Mouse (Mus musculus) layer of hippocampus, adult 2 months (tissue): ENCODE results near the gene Olfr1287. TPM values are rescaled to one million over a fixed set of nuclear protein-coding genes. Genes with fewer than 3 reads are reported as not detected.

Experiments
- DNase-seq, 2 experiments: peaks; one replicate each; pipeline ENCODE4 v3.0.0; 2022; ENCODE audit warnings: low spot score in 2 of 2
- H3K27ac ChIP-seq: fragments of 200-600 bp; 2 replicates; pipeline ENCODE4 v1.8.1; 2022
- H3K4me3 ChIP-seq: fragments of 200-600 bp; 2 replicates; pipeline ENCODE4 v1.8.1; 2022; ENCODE audit warnings: mild to moderate bottlenecking
- CTCF ChIP-seq: fragments of 200-600 bp; conservative IDR thresholded peaks from 2 replicates; pipeline ENCODE4 v1.8.1; 2022; ENCODE audit warnings: antibody characterized with exemption, mild to moderate bottlenecking, moderate library complexity
- long read RNA-seq, 2 experiments: library from polyadenylated mRNA; stranded (forward); transcript quantifications; one replicate each; pipeline ENCODE4 v2.0.0; 2021; ENCODE audit warnings: borderline mapping rate in 2 of 2
- total RNA-seq, 2 experiments: library from RNA; stranded (reverse); gene quantifications; 2 replicates each; pipeline ENCODE4 v1.2.3; 2021

Olfr1287 gene
- total RNA-seq, result not detected
- long read RNA-seq, experiment 1, result 0 reads
- long read RNA-seq, experiment 2, result 0 reads

GRCm38 (mm10) chr2:111448842-111449241 lies at the start of gene Olfr1287:
Olfr1287 (plus strand) TSS chr2:111449142.
- H3K27ac ChIP-seq, result no peak within 1 kb of the TSS
- TF ChIP-seq CTCF, result no peak
- no peak for DNase-seq
- H3K4me3 ChIP-seq, result no peak within 1 kb of the TSS

- no peak for DNase-seq
- Histone ChIP-seq H3K27ac (no peak within 1 kb of the TSS), H3K4me3 (no peak within 1 kb of the TSS)
- TF ChIP-seq CTCF, result no peak
These were observed 26.0 kb upstream of the Olfr1287 start, which contains the start of gene Olfr1286 for GRCm38 (mm10) chr2:111422931-111423330. Olfr1286 (minus strand) TSS chr2:111423115.

GRCm38 (mm10) chr2:111473801-111474200 lies 24.9 kb downstream of the Olfr1287 start, which contains the start of gene Olfr1288:
Olfr1288 (plus strand) TSS chr2:111474101.
- no peak for TF ChIP-seq CTCF
- Histone ChIP-seq H3K4me3 (no peak within 1 kb of the TSS), H3K27ac (no peak within 1 kb of the TSS)
- no peak for DNase-seq

DNA sequence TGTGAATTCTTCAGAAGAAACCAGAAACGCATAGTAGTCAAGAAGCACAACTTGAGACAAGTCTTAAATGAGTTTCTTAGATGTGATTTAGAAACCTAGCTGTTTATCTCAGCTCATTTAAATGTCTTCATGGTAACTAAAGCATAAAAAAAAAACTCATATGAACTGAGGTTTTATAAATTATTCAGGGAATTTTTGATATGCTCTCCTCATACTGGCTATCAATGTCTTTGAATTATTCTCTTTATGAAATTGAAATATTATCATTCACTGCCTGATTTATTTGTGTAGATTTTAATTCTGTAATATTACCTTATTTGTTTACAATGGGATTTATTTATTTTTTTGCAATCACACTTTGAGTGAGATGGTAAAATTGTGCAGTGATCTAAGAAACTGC lies 31.6 kb downstream of the Olfr1287 start, which contains the start of gene Olfr1289:
Gene Olfr1289, plus strand, starts transcription at position 301 of the 400 bp plus-strand sequence.
- H3K27ac ChIP-seq, result no peak within 1 kb of the TSS
- DNase-seq, result no peak
- no peak for TF ChIP-seq CTCF
- H3K4me3 ChIP-seq, result no peak within 1 kb of the TSS

GRCm38 (mm10) chr2:111493729-111494128 lies 44.8 kb downstream of the Olfr1287 start, which contains the start of gene Olfr1290:
Olfr1290 (minus strand) TSS chr2:111493829.
- no peak for DNase-seq
- no peak within 1 kb of the TSS for H3K27ac ChIP-seq
- no peak for TF ChIP-seq CTCF

GRCm38 (mm10) chr2:111496880-111497279 lies 47.9 kb downstream of the Olfr1287 start, which contains the start of gene Olfr1291-ps1:
Olfr1291-ps1 (plus strand) TSS chr2:111497180.
- TF ChIP-seq CTCF, result no peak
- Histone ChIP-seq H3K27ac (no peak within 1 kb of the TSS), H3K4me3 (no peak within 1 kb of the TSS)
- no peak for DNase-seq

More at GRCm38 (mm10) chr2:111493729-111494128, 44.8 kb downstream of the Olfr1287 start, which contains the start of gene Olfr1290:
- H3K4me3 ChIP-seq, result no peak within 1 kb of the TSS

Other genes starting within 250 kb of the Olfr1287 start
- gene 4930430A15Rik, start 219.5 kb upstream of the Olfr1287 start, total RNA-seq, result not detected
- not detected for gene Olfr1275, start 213.9 kb upstream of the Olfr1287 start, total RNA-seq
- not detected for gene Olfr1276, start 194.6 kb upstream of the Olfr1287 start, total RNA-seq
- not detected for gene Olfr1277, start 175.0 kb upstream of the Olfr1287 start, total RNA-seq
- not detected for gene Olfr1278, start 159.0 kb upstream of the Olfr1287 start, total RNA-seq
- gene Olfr1279, start 148.5 kb upstream of the Olfr1287 start, total RNA-seq, result not detected
- not detected for gene Olfr1280, start 135.1 kb upstream of the Olfr1287 start, total RNA-seq
- not detected for gene Olfr1281, start 122.6 kb upstream of the Olfr1287 start, total RNA-seq
- not detected for gene Olfr1282, start 113.1 kb upstream of the Olfr1287 start, total RNA-seq
- not detected for gene Olfr1283, start 82.4 kb upstream of the Olfr1287 start, total RNA-seq
- not detected for gene Olfr1284, start 73.6 kb upstream of the Olfr1287 start, total RNA-seq
- not detected for gene Olfr1286, start 26.0 kb upstream of the Olfr1287 start, total RNA-seq
- gene Olfr1288, start 25.0 kb downstream of the Olfr1287 start, total RNA-seq, result not detected
- not detected for gene Olfr1289, start 31.7 kb downstream of the Olfr1287 start, total RNA-seq
- gene Olfr1290, start 44.7 kb downstream of the Olfr1287 start, total RNA-seq, result not detected
- not detected for gene Olfr1291-ps1, start 48.0 kb downstream of the Olfr1287 start, total RNA-seq
- gene Olfr1293-ps, start 76.1 kb downstream of the Olfr1287 start, total RNA-seq, result not detected
- gene Olfr1294, start 91.1 kb downstream of the Olfr1287 start, total RNA-seq, result not detected
- not detected for gene Olfr1295, start 120.5 kb downstream of the Olfr1287 start, total RNA-seq
- not detected for gene Olfr1297, start 177.4 kb downstream of the Olfr1287 start, total RNA-seq
- gene Olfr1298, start 200.1 kb downstream of the Olfr1287 start, total RNA-seq, result not detected
- not detected for gene Olfr1299, start 212.3 kb downstream of the Olfr1287 start, total RNA-seq